Mouse (Mus musculus) cortical plate, adult 2 months (tissue): ENCODE data around the gene Ptpn18.

ENCODE experiments used
- CTCF ChIP-seq: fragments of 200-500 bp; IDR thresholded peaks from 2 replicates; pipeline ENCODE4 v1.5.1; 2011; ENCODE audit warnings: mild to moderate bottlenecking, control low read depth, low read length; ENCODE audit not compliant: insufficient read depth; ENCODE audit errors: extremely low read depth
- POLR2A ChIP-seq: fragments of 200-500 bp; IDR thresholded peaks from 2 replicates; pipeline ENCODE4 v1.6.1; 2011; ENCODE audit warnings: mild to moderate bottlenecking, low read length, control low read depth; ENCODE audit not compliant: insufficient read depth; ENCODE audit errors: extremely low read depth

DNA sequence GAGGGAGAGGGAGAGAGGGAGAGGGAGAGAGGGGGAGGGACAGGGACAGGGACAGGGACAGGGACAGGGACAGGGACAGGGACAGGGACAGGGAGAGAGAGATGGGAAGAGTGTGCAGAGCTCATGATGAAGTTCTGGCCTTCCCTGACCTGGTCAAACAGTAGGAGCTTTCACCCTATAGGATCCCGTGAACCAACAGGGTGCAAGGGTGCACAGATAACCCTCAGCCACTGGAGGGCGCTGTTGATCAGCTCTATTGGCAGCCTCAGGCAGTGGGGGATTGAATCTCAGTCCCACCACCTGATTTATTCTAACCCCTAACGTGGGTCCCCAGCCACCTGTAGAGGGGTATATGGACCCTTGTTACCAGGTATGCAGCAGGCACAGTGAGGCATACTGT lies 51.5 kb downstream of the Ptpn18 start:
- TF ChIP-seq CTCF (peak; percentile 82), POLR2A (no peak)
